Comparison of ENCODE assay signal across 9 mouse cellular contexts in genomic region chr8:70173320-70173719, GRCm38 (mm10). TPM values are rescaled to one million over a fixed set of nuclear protein-coding genes. Genes with fewer than 3 reads are reported as not detected.
DNase-seq lines count a peak whose midpoint lies in the region; ATAC-seq and TF ChIP-seq lines count a peak whose summit lies in the region.
"Had no signal": no experiment of that assay in that cellular context is flagged by ENCODE, and none has a peak within 500 bp of the region (broad histone marks: within the 10 kb centered on the region; RNA-seq: fewer than 3 reads in every experiment).

No protein-coding gene starts in this region.

- H3K9ac ChIP-seq in heart, embryonic 14.5 days (ENCODE audit: low read length): no peak overlapping the region
- no peak overlapping the region for H3K9ac ChIP-seq in stomach, embryonic 14.5 days (replicated peaks; ENCODE audit: low read depth, low read length)
- no peak overlapping the region for H3K9ac ChIP-seq in stomach, postnatal 0 days (ENCODE audit: low read length)
- H3K9ac ChIP-seq in stomach, embryonic 16.5 days (ENCODE audit: low read length): peak overlapping the region; percentile 94; the same call in 1 of the 2 replicates

- peak overlapping the region; percentile 65 for H3K4me2 ChIP-seq in heart, embryonic 14.5 days (ENCODE audit: low read length)
- H3K4me2 ChIP-seq in stomach, embryonic 14.5 days (replicated peaks; ENCODE audit: low read depth, low read length): peak overlapping the region; percentile 54
- no peak overlapping the region for H3K4me2 ChIP-seq in stomach, postnatal 0 days (replicated peaks; ENCODE audit: low read depth)
- peak overlapping the region; percentile 61 for H3K4me2 ChIP-seq in stomach, embryonic 16.5 days (ENCODE audit: low read depth, low read length)

- DNase-seq in heart, postnatal 36 days: no peak
- no peak for DNase-seq in stomach, postnatal 0 days (ENCODE audit: low spot score)
- peak; percentile 77 for DNase-seq in liver
- no peak for DNase-seq in gastrocnemius, postnatal 36 days
- DNase-seq in spleen, postnatal 4 days (ENCODE audit: low spot score in 2 of 2): no peak
- DNase-seq: cerebellum, postnatal 10 days had no signal

- intact Hi-C loops in heart, postnatal 36 days (cut with DNase I): loop anchor here (2.0 kb wide), 1 partner anchor 43 kb away; the partner anchor contains the start of gene Nr2c2ap
- intact Hi-C loops in gastrocnemius, postnatal 36 days (cut with DNase I): no loop called here

- no peak for ATAC-seq in heart, embryonic 14.5 days (ENCODE audit: insufficient number of reproducible peaks, insufficient read depth, low FRiP score, low read depth)
- no peak for ATAC-seq in stomach, embryonic 14.5 days (ENCODE audit: insufficient number of reproducible peaks, insufficient read depth, low FRiP score, low read depth)
- no peak for ATAC-seq in stomach, postnatal 0 days (ENCODE audit: low FRiP score, low TSS enrichment)
- no peak for ATAC-seq in stomach, embryonic 16.5 days (ENCODE audit: insufficient read depth, low FRiP score)

- peak overlapping the region in 1 of 2 experiments; percentile 77; a peak in 1 of 4 replicates for H3K27ac ChIP-seq in heart, embryonic 14.5 days (replicated peaks in 1 of 2; ENCODE audit: control insufficient read depth in 1 of 2, insufficient read depth in 1 of 2, low read depth in 2 of 2, low read length in 2 of 2)
- no peak overlapping the region for H3K27ac ChIP-seq in stomach, embryonic 14.5 days (ENCODE audit: low read length)
- no peak overlapping the region for H3K27ac ChIP-seq in stomach, postnatal 0 days (replicated peaks)
- no peak overlapping the region for H3K27ac ChIP-seq in stomach, embryonic 16.5 days (ENCODE audit: low read length)

- H3K4me3 ChIP-seq in heart, embryonic 14.5 days (ENCODE audit: control insufficient read depth in 1 of 2, insufficient read depth in 1 of 2, low read depth in 1 of 2, low read length in 2 of 2): no peak overlapping the region
- H3K4me3 ChIP-seq in stomach, embryonic 14.5 days (ENCODE audit: low read depth, low read length): 0 out of 2 replicates have a peak overlapping the region, but pooled peaks have one; percentile 68
- H3K4me3 ChIP-seq in stomach, postnatal 0 days (ENCODE audit: low read depth, low read length): no peak overlapping the region
- H3K4me3 ChIP-seq in stomach, embryonic 16.5 days (replicated peaks; ENCODE audit: low read length): peak overlapping the region; percentile 84; the same call in 1 of the 2 replicates

- no peak for TF ChIP-seq CTCF in stomach, postnatal 0 days (IDR thresholded peaks at IDR 0.05; ENCODE audit: low read depth)

- H3K27me3 ChIP-seq in heart, embryonic 14.5 days (ENCODE audit: control insufficient read depth, insufficient read depth, low read length): no peaks in the 10 kb centered on the region
- H3K27me3 ChIP-seq in stomach, embryonic 14.5 days (ENCODE audit: control insufficient read depth, insufficient read depth, low read length): no peaks in the 10 kb centered on the region
- no peaks in the 10 kb centered on the region for H3K27me3 ChIP-seq in stomach, postnatal 0 days (ENCODE audit: control insufficient read depth, insufficient read depth, low read length)
- H3K27me3 ChIP-seq in stomach, embryonic 16.5 days (ENCODE audit: control insufficient read depth, insufficient read depth, low read length): no peaks in the 10 kb centered on the region

- H3K4me1 ChIP-seq in heart, embryonic 14.5 days (ENCODE audit: control insufficient read depth in 2 of 2, insufficient read depth in 2 of 2, low read length in 2 of 2): peaks cover 10 to 24% of the 10 kb centered on the region in 2 experiments
- peaks cover 7% of the 10 kb centered on the region for H3K4me1 ChIP-seq in stomach, embryonic 14.5 days (ENCODE audit: control insufficient read depth, insufficient read depth, low read length)
- no peaks in the 10 kb centered on the region for H3K4me1 ChIP-seq in stomach, postnatal 0 days (replicated peaks; ENCODE audit: control insufficient read depth, insufficient read depth)
- H3K4me1 ChIP-seq in stomach, embryonic 16.5 days (ENCODE audit: control insufficient read depth, insufficient read depth, low read length): peaks cover 11% of the 10 kb centered on the region

- no peak for TF ChIP-seq EP300 in stomach, postnatal 0 days (optimal IDR thresholded peaks at IDR 0.05)

- H3K36me3 ChIP-seq in heart, embryonic 14.5 days (ENCODE audit: control insufficient read depth, insufficient read depth, low read length): peaks cover 25% of the 10 kb centered on the region
- peaks cover 4% of the 10 kb centered on the region; the same call in 1 of the 2 replicates for H3K36me3 ChIP-seq in stomach, embryonic 14.5 days (ENCODE audit: control insufficient read depth, insufficient read depth, low read length)
- peaks cover 6% of the 10 kb centered on the region; the same call in 1 of the 2 replicates for H3K36me3 ChIP-seq in stomach, postnatal 0 days (ENCODE audit: control insufficient read depth, insufficient read depth, low read length)
- H3K36me3 ChIP-seq in stomach, embryonic 16.5 days (ENCODE audit: control insufficient read depth, insufficient read depth, low read length): 0 out of 2 replicates have a peak, but pooled peaks cover 3% of the 10 kb centered on the region

- no peaks in the 10 kb centered on the region for H3K9me3 ChIP-seq in heart, embryonic 14.5 days (ENCODE audit: control insufficient read depth, low read length)
- H3K9me3 ChIP-seq in stomach, embryonic 14.5 days (ENCODE audit: control insufficient read depth, low read depth, low read length): no peaks in the 10 kb centered on the region
- H3K9me3 ChIP-seq in stomach, postnatal 0 days (ENCODE audit: control insufficient read depth, low read length): no peaks in the 10 kb centered on the region
- H3K9me3 ChIP-seq in stomach, embryonic 16.5 days (replicated peaks; ENCODE audit: control insufficient read depth, low read length): no peaks in the 10 kb centered on the region

- 72% methylated on average over 5 of the region's 5 CpGs for WGBS in heart, embryonic 14.5 days
- 81% methylated on average over 5 of the region's 5 CpGs for WGBS in stomach, embryonic 14.5 days
- 70% methylated on average over 5 of the region's 5 CpGs for WGBS in stomach, postnatal 0 days
- 75% methylated on average over 5 of the region's 5 CpGs for WGBS in stomach, embryonic 16.5 days

RNA-seq across cellular contexts. Expression of gene Tmem161a, which starts 1.2 kb away (rescaled TPM):
- 73.0 and 77.4 TPM in 2 replicates for polyA plus RNA-seq in heart, embryonic 14.5 days (2014; fragmentation: Nextera tagmentation; extraction: Ambion mirVana)
- total RNA-seq in heart, postnatal 36 days (2021): 100 to 1,000 TPM in 1 of 2 experiments, 10 to 100 TPM in 1; 99.2 to 103 TPM
- polyA plus RNA-seq in stomach, embryonic 14.5 days (2014; fragmentation: Nextera tagmentation; extraction: Ambion mirVana): 45.3 and 49.4 TPM in 2 replicates
- 38.2 and 40.8 TPM in 2 replicates for polyA plus RNA-seq in stomach, postnatal 0 days (2015; fragmentation: Nextera tagmentation; extraction: Ambion mirVana)
- 64.2 and 64.8 TPM in 2 replicates for polyA plus RNA-seq in stomach, embryonic 16.5 days (2015; fragmentation: Nextera tagmentation; extraction: Ambion mirVana)
- 10 to 100 TPM; 75.3 to 75.9 TPM for total RNA-seq in gastrocnemius, postnatal 36 days (2021)

RNA-seq across cellular contexts. Expression of gene Mef2b, which starts 33.8 kb away (rescaled TPM):
- polyA plus RNA-seq in heart, embryonic 14.5 days (2014; fragmentation: Nextera tagmentation; extraction: Ambion mirVana): 0.22 TPM in 1 of 2 replicates, not detected in the other
- total RNA-seq in heart, postnatal 36 days (2021): under 1 TPM; 0.25 to 0.49 TPM
- polyA plus RNA-seq in stomach, embryonic 14.5 days (2014; fragmentation: Nextera tagmentation; extraction: Ambion mirVana): 0.32 TPM in 1 of 2 replicates, not detected in the other
- polyA plus RNA-seq in stomach, postnatal 0 days (2015; fragmentation: Nextera tagmentation; extraction: Ambion mirVana): 0.10 TPM in 1 of 2 replicates, not detected in the other
- 0.25 TPM in 2 replicates for polyA plus RNA-seq in stomach, embryonic 16.5 days (2015; fragmentation: Nextera tagmentation; extraction: Ambion mirVana)
- total RNA-seq in gastrocnemius, postnatal 36 days (2021): under 1 TPM; 0.28 to 0.32 TPM

RNA-seq across cellular contexts. Expression of gene Borcs8, which starts 34.0 kb away (rescaled TPM):
- polyA plus RNA-seq in heart, embryonic 14.5 days (2014; fragmentation: Nextera tagmentation; extraction: Ambion mirVana): 46.7 and 50.3 TPM in 2 replicates
- total RNA-seq in heart, postnatal 36 days (2021): 10 to 100 TPM; 23.5 to 23.7 TPM
- 45.9 and 57.4 TPM in 2 replicates for polyA plus RNA-seq in stomach, embryonic 14.5 days (2014; fragmentation: Nextera tagmentation; extraction: Ambion mirVana)
- 30.1 and 30.5 TPM in 2 replicates for polyA plus RNA-seq in stomach, postnatal 0 days (2015; fragmentation: Nextera tagmentation; extraction: Ambion mirVana)
- polyA plus RNA-seq in stomach, embryonic 16.5 days (2015; fragmentation: Nextera tagmentation; extraction: Ambion mirVana): 38.0 and 42.8 TPM in 2 replicates
- 10 to 100 TPM; 14.2 to 16.3 TPM for total RNA-seq in gastrocnemius, postnatal 36 days (2021)

RNA-seq across cellular contexts. Expression of gene Rfxank, which starts 34.4 kb away (rescaled TPM):
- polyA plus RNA-seq in heart, embryonic 14.5 days (2014; fragmentation: Nextera tagmentation; extraction: Ambion mirVana): 18.1 and 21.0 TPM in 2 replicates
- total RNA-seq in heart, postnatal 36 days (2021): 10 to 100 TPM; 17.2 to 19.6 TPM
- 12.1 and 20.0 TPM in 2 replicates for polyA plus RNA-seq in stomach, embryonic 14.5 days (2014; fragmentation: Nextera tagmentation; extraction: Ambion mirVana)
- polyA plus RNA-seq in stomach, postnatal 0 days (2015; fragmentation: Nextera tagmentation; extraction: Ambion mirVana): 8.9 and 9.8 TPM in 2 replicates
- 14.5 and 17.1 TPM in 2 replicates for polyA plus RNA-seq in stomach, embryonic 16.5 days (2015; fragmentation: Nextera tagmentation; extraction: Ambion mirVana)
- 1 to 10 TPM; 6.2 to 9.3 TPM for total RNA-seq in gastrocnemius, postnatal 36 days (2021)

RNA-seq across cellular contexts. Expression of gene Slc25a42, which starts 38.8 kb away (rescaled TPM):
- polyA plus RNA-seq in heart, embryonic 14.5 days (2014; fragmentation: Nextera tagmentation; extraction: Ambion mirVana): 5.8 and 7.1 TPM in 2 replicates
- 10 to 100 TPM; 53.2 to 66.7 TPM for total RNA-seq in heart, postnatal 36 days (2021)
- polyA plus RNA-seq in stomach, embryonic 14.5 days (2014; fragmentation: Nextera tagmentation; extraction: Ambion mirVana): 3.9 and 4.2 TPM in 2 replicates
- polyA plus RNA-seq in stomach, postnatal 0 days (2015; fragmentation: Nextera tagmentation; extraction: Ambion mirVana): 3.1 and 4.5 TPM in 2 replicates
- polyA plus RNA-seq in stomach, embryonic 16.5 days (2015; fragmentation: Nextera tagmentation; extraction: Ambion mirVana): 5.1 and 6.1 TPM in 2 replicates
- 10 to 100 TPM; 28.0 to 40.6 TPM for total RNA-seq in gastrocnemius, postnatal 36 days (2021)

Comparison
In these comparisons a context has a peak if more than half of its experiments do, and no peak if none do; other contexts are left out.
1. H3K4me3 ChIP-seq: peak in stomach, embryonic 14.5 days (single experiment) and stomach, embryonic 16.5 days (single experiment); none in heart, embryonic 14.5 days (0 of 2) and stomach, postnatal 0 days (single experiment).